Mouse (Mus musculus) E14TG2a.4 (cell line): Measurements from ENCODE around the gene H2-Q6.
"Not testable (repeated sequence)": the region's sequence is repeated elsewhere in the genome, so short reads cannot be mapped to it uniquely, and the experiment has no call there.

Experiments
- CTCF ChIP-seq: conservative IDR thresholded peaks from 2 replicates; pipeline ENCODE4 v1.5.1; 2014; ENCODE audit warnings: low read length
- NANOG ChIP-seq: IDR thresholded peaks from 2 replicates; pipeline ENCODE4 v1.6.1; 2014; ENCODE audit warnings: borderline replicate concordance, low read length, mixed read lengths
- POU5F1 ChIP-seq: IDR thresholded peaks from 2 replicates; pipeline ENCODE4 v1.6.1; 2014; ENCODE audit warnings: low read length, borderline replicate concordance

DNA sequence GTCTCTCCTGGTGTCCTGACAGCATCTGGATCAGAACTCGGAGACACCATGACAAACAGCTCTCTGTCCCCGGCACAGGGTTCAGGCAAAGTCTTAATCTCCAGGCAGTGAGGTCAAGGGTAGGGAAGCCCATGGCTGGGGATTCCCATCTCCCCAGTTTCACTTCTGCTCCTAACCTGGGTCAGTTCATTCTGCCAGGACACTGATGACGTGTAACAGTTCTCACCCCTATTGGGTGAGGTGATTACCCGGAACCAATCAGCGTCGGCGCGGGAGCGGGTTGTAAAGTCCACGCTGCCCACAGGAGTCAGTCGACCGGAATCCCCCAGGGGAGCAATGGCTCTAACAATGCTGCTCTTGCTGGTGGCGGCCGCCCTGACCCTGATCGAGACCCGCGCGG, 14.2 kb downstream of the H2-Q6 start, which contains the start of gene H2-Q7:
- not testable (repeated sequence) for TF ChIP-seq CTCF, NANOG, POU5F1
